Mouse (Mus musculus) heart, postnatal 14 days (tissue): ENCODE measurements at regions not wholly inside any gene's neighbourhood (a gene's known extent, or its start where the extent isn't known, plus 50 kb on each side); places are given as distances from the start of the nearest gene placed in this dataset.

ENCODE experiments used
- DNase-seq, 2 experiments: peaks; one replicate each; pipeline ENCODE4 v3.0.0; 2021 to 2022
- intact Hi-C: fragments of 180-260 bp; cut with DNase I; formaldehyde crosslinking; loops from one replicate; pipeline ENCODE4 v1.15.1; 2025

DNA sequence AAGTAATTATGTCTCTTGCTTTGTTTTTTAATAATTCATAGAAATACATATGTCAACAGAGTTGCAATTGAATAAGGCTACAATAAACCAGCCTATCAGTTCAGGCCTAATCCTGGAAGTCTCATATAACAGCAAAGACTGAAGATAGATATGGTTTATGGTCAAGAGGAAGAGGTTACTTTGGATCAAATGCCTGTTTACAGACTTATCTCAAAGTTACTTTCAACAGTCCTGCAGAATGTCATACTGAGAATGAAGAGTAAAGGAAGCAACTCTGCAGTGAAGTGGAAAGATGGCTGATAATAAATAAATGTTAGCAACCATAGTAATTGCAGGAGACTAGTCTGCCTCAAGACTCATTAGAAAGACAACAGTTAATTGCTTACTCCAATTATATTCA is 684.8 kb upstream of the Vstm2a start:
- intact Hi-C loops, result no loop called here
- DNase-seq, result no peak

DNA sequence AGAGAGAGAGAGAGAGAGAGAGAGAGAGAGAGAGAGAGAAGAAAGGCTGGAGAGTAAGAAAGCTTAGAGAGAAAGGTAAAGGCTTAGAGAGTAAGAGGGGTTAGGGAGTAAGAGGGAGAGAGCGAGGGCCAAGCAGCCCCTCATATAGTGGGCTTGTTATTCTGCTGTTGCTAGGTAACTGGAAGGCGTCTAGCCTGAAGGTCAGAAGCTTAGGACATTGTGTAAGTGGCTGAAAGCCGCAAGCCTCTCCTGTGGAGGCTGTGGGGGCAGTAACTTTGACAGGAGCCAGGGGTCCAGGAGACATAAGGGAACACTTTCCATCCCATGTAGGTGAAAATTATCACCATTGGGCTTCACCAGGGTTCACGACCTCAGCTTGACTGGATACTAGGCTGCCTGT is 637.6 kb upstream of the Vstm2a start:
- intact Hi-C loops, result no loop called here
- DNase-seq, result no peak

DNA sequence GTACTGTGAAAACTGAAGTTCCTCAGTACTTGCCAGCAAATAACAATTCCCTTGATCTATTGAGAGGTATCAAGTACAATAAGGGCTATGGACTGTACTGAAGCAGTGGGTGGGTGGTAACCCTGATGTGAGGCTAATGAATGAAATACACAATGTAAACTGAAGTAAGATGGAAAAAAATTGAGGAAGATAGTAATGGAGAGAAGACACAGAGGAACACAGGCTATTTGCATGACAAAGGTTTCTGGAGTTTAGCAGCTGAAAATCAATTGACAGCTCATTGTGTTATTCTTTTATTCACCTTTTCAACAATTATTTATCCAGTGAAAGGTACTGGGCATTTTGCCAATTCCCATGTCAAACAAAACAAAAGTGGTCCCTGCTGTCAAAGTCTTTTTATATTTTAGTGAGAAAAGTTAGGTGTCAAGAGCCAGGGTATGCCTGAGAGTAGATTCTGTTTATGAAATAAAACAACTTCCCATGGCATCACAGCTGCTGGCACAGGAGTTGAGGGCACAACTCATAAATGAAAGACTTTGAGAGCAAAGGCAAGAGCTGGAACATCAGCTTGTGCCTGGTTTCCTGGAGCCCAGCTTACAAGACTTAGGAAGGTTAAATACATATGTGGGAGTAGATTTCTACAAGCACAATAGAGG is 608.4 kb upstream of the Vstm2a start:
- DNase-seq, result no peak
- intact Hi-C loops, result no loop called here

DNA sequence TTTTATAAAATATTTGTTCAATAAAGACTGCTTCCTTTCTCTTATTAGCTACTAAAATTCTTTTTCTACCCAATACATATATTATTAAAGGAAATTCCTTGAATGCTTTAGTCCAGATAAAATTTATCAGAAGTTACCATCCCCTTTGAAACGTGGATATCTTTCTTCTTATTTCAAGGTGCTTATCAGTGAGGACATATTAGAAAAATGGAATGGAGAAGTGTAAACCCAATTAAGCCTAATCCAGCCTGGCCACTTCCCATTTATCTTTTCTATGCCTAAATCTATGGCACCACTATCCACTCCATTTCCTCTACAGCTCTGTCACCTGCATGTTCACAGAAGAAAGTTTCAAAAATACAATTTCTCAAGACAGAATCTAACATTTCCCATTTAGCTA is 568.5 kb upstream of the Vstm2a start:
- intact Hi-C loops, result no loop called here
- DNase-seq, result no peak

DNA sequence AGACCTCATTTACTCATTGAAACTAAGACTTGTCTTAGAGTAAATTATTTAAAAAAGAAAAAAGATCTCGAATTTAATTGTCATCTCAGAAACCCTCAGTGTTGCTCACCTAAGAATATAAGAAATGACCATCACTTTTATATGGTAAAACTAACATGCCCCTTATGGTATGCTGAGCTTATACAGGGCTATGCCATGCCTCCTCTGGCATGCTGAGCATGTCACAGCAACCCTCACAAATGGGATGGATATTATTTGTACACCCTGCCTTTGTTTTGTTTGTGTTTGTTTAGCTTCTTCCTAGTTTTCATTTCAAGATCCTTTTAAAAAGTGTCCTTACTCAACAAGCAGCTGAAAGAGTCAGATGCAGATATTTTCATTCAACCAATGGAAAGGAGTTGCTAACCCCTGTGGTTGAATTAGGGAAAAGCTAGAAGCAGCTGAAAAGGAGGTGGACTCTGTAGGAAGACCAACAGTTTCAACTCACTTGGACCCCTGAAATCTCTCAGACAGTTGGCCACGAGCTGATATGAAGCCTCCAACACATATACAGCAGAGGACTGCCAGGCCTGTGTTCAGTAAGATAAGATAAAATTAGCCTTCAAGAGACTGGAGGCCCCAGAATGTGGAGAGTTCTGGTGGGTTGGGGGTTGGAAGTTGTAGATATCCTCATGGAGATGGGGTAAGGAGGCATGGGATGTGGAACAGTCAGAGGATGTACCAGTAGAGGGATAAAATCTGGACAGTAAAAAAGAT is 559.3 kb upstream of the Vstm2a start:
- intact Hi-C loops, result no loop called here

DNA sequence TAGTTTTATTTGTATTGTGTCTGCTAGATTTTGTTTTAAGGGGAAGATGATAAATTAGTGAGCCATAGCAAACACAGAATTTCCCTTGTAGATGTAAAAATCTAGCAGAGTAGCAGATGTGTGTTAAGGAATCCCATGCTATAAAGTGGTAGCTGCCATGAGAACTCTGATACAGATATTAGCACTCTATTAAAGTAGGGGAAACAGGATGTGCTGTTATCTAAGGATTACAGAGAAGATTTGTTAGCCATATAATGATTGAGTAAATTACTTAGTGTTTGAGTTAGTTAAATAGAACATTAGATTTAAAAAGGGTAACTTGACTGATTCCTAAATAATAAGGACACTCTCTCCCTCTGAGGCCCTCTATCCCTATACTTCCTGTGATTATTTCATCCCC is 541.5 kb upstream of the Vstm2a start:
- intact Hi-C loops, result no loop called here
- no peak for DNase-seq

More for the DNA sequence above, 559.3 kb upstream of the Vstm2a start:
- DNase-seq, result no peak

DNA sequence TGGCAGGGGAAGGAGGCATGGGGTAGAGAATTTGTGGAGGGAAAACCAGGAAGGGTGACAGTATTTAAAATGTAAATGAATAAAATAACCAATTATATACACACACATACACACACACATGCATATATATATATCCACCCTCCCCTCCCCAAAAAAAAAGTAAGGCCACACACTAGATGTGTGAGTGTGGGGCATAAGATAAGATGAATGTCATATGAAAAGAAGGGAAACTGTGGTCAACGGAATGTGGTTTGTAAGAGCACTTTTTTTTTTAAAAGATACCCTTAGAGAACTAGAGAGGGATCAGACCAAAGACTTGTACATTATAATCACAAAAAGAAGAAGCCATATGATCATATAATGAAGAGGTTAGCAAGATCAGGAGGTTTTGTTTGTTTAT is 540.0 kb upstream of the Vstm2a start:
- intact Hi-C loops, result no loop called here
- DNase-seq, result no peak

DNA sequence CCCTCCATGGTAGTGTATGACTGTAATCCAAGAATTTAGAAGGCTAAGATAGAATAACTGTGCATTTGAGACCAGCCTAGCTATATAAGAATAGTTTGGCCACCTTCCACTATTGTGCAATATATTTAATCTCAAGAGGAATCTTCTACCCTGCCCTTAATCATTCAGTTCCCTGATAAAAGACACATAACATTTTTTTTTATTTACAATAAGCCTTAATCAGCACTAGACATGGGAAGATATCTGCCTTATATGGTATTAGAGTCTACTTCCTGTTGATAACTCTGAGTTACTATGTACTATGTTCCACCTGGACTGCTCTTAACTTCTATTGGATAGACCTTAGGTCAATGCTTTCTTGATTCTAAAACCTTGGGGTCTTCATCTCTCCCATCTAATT is 519.9 kb upstream of the Vstm2a start:
- intact Hi-C loops, result no loop called here
- DNase-seq, result no peak

DNA sequence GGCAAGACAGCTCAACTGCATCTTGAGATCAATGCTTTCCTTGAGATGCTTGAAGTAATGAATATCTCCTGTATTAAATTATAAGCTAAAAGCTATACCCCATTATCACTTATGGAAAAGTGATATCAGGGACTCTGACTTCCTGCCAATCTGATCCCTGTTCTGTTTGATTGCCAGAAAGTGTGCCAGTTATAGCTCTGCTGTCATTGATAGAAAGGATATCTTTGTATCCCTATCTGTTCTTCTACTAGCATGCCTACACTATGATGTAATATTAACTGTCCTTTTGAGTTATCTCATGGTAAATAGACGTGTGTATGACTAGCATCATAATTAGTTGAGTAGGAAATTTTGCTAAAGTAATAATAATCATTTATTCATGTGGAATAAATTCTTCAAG is 501.5 kb upstream of the Vstm2a start:
- no peak for DNase-seq
- intact Hi-C loops, result no loop called here

DNA sequence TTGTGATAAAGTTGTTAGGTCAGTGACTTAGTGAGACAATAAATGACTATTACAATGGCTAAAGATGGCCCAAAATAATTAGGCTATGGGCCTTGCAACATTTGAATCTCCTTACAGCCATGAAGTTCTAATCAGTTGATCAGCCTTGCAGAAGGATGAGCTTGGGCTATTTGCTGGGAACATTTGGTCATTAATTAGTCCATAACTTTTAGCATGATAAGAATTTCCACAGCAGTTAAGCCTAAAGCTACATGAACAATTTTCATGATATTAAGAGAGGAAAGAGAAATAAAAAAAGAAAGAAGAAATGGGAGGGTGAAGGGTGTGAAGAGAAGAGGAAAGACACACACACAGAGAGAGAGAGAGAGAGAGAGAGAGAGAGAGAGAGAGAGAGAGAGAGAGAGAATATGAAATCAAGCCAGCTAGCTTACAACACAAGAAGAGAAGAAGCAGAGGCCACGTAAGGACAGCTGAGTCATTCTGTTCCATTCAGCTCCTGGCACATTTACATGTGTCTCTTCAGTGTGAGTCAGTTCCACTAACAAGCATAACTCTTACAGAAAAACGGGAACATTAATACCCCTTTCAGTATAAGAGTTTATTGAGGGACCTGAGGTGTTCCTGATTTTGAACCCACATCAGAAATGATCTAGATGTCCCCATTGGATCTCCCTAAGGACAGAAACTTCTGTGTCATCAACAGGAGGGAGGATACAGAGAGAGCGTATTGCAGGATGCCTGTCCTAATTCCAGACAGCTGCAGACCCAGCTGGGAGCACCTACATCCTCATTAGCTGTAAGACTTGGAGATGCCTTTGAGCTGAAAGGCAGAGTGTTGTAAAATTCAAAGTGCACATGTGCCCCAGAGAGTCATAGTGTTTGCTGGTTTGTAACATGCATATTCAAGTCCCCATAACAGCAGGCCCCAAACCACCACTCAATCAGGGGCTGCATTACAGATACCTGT is 487.6 kb upstream of the Vstm2a start:
- intact Hi-C loops, result no loop called here
- peak; percentile 4 to 6 for DNase-seq
